Mouse (Mus musculus): ENCODE measurements around the gene Gm10717.
"Not testable (repeated sequence)": the region's sequence is repeated elsewhere in the genome, so short reads cannot be mapped to it uniquely, and the experiment has no call there.

Gene Gm10717

DNA sequence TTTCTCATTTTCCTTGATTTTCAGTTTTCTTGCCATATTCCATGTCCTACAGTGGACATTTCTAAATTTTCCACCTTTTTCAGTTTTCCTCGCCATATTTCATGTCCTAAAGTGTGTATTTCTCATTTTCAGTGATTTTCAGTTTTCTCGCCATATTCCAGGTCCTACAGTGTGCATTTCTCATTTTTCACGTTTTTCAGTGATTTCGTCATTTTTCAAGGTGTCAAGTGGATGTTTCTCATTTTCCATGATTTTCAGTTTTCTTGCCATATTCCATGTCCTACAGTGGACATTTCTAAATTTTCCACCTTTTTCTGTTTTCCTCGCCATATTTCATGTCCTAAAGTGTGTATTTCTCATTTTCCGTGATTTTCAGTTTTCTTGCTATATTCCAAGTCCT is 436 bp downstream of the Gm10717 start:
- peak; percentile 73 for DNase-seq (ENCODE audit: low spot score)

DNA sequence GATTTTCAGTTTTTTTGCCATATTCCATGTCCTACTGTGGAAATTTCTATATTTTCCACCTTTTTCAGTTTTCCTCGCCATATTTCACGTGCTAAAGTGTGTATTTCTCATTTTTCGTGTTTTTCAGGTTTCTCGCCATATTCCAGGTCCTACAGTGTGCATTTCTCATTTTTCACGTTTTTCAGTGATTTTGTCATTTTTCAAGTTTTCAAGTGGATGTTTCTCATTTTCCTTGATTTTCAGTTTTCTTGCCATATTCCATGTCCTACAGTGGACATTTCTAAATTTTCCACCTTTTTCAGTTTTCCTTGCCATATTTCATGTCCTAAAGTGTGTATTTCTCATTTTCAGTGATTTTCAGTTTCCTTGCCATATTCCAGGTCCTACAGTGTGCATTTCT is 919 bp downstream of the Gm10717 start:
- not testable (repeated sequence) for DNase-seq (ENCODE audit: low spot score)

DNA sequence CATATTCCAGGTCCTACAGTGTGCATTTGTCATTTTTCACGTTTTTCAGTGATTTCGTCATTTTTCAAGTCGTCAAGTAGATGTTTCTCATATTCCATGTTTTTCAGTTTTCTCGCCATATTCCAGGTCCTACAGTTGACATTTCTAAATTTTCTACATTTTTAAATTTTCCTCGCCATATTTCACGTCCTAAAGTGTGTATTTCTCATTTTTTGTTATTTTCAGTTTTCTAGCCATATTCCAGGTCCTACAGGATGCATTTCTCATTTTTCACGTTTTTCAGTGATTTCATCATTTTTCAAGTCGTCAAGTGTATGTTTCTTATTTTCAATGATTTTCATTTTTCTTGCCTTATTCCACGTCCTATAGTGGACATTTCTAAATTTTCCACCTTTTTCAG is 1.5 kb downstream of the Gm10717 start:
- DNase-seq (ENCODE audit: low spot score), result not testable (repeated sequence)

DNA sequence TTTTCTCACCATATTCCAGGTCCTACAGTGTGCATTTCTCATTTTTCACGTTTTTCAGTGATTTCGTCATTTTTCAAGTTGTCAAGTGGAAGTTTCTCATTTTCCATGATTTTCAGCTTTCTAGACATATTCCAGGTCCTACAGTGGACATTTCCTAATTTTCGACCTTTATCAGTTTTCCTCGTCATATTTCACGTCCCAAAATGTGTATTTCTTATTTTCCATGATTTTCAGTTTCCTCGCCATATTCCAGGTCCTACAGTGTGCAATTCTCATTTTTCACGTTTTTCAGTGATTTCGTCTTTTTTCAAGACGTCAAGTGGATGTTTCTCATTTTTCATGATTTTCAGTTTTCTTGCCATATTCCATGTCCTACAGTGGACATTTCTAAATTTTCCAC is 2.0 kb downstream of the Gm10717 start:
- DNase-seq (ENCODE audit: low spot score), result not testable (repeated sequence)

DNA sequence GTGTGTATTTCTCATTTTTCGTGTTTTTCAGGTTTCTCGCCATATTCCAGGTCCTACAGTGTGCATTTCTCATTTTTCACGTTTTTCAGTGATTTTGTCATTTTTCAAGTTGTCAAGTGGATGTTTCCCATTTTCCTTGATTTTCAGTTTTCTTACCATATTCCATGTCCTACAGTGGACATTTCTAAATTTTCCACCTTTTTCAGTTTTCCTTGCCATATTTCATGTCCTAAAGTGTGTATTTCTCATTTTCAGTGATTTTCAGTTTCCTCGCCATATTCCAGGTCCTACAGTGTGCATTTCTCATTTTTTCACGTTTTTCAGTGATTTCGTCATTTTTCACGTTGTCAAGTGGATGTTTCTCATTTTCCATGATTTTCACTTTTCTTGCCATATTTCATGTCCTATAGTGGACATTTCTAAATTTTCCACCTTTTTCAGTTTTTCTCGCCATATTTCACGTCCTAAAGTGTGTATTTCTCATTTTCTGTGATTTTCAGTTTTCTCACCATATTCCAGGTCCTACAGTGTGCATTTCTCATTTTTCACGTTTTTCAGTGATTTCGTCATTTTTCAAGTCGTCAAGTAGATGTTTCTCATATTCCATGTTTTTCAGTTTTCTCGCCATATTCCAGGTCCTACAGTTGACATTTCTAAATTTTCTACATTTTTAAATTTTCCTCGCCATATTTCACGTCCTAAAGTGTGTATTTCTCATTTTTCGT is 4.2 kb downstream of the Gm10717 start:
- peak; percentile 46 for DNase-seq (ENCODE audit: low spot score)

DNA sequence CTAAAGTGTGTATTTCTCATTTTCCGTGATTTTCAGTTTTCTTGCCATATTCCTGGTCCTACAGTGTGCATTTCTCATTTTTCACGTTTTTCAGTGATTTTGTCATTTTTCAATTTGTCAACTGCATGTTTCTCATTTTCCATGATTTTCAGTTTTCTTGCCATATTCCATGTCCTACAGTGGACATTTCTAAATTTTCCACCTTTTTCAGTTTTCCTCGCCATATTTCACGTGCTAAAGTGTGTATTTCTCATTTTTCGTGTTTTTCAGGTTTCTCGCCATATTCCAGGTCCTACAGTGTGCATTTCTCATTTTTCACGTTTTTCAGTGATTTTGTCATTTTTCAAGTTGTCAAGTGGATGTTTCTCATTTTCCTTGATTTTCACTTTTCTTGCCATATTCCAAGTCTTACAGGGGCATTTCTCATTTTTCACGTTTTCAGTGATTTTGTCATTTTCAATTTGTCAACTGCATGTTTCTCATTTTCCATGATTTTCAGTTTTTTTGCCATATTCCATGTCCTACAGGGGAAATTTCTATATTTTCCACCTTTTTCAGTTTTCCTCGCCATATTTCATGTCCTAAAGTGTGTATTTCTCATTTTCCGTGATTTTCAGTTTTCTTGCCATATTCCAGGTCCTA is 5.6 kb downstream of the Gm10717 start:
- DNase-seq (ENCODE audit: low spot score), result not testable (repeated sequence)

DNA sequence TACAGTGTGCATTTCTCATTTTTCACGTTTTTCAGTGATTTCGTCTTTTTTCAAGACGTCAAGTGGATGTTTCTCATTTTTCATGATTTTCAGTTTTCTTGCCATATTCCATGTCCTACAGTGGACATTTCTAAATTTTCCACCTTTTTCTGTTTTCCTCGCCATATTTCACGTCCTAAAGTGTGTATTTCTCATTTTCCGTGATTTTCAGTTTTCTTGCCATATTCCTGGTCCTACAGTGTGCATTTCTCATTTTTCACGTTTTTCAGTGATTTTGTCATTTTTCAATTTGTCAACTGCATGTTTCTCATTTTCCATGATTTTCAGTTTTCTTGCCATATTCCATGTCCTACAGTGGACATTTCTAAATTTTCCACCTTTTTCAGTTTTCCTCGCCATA is 9.1 kb downstream of the Gm10717 start, which contains the start of gene Gm17535:
Gene Gm17535 (plus strand): TSS at position 301 of the 400 bp plus-strand sequence.
- DNase-seq (ENCODE audit: low spot score), result not testable (repeated sequence)

DNA sequence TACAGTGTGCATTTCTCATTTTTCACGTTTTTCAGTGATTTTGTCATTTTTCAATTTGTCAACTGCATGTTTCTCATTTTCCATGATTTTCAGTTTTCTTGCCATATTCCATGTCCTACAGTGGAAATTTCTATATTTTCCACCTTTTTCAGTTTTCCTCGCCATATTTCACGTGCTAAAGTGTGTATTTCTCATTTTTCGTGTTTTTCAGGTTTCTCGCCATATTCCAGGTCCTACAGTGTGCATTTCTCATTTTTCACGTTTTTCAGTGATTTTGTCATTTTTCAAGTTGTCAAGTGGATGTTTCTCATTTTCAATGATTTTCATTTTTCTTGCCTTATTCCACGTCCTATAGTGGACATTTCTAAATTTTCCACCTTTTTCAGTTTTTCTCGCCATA is 11.4 kb downstream of the Gm10717 start, which contains the start of gene Gm10715:
Gene Gm10715 (plus strand): TSS at position 301 of the 400 bp plus-strand sequence.
- DNase-seq (ENCODE audit: low spot score), result not testable (repeated sequence)

DNA sequence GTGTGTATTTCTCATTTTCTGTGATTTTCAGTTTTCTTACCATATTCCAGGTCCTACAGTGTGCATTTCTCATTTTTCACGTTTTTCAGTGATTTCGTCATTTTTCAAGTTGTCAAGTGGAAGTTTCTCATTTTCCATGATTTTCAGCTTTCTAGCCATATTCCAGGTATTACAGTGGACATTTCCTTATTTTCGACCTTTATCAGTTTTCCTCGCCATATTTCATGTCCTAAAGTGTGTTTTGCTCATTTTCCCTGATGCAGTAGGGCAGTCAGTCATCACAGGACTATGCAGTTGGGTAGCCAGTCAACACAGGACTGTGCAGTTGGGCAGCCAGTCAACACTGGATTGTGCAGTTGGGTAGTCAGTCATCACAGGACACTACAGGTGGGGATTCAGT is 12.9 kb downstream of the Gm10717 start:
- DNase-seq (ENCODE audit: low spot score), result not testable (repeated sequence)
